Mouse (Mus musculus) midbrain, embryonic 10.5 days (tissue): ENCODE results near the gene Hoxb9. TPM values are rescaled to one million over a fixed set of nuclear protein-coding genes. Genes with fewer than 3 reads are reported as not detected.

Experiments used
- DNase-seq: peaks from one replicate; pipeline ENCODE4 v3.0.0-alpha.2; 2017; ENCODE audit warnings: low spot score
- H3K27ac ChIP-seq: fragments of 300-500 bp; sonication (generic); replicated peaks from 2 replicates; pipeline ENCODE4 v1.5.1; 2016; ENCODE audit warnings: mild to moderate bottlenecking
- H3K27me3 ChIP-seq: fragments of 300-500 bp; sonication (generic); 2 replicates; pipeline ENCODE4 v1.6.1; 2016; ENCODE audit warnings: low read depth, mild to moderate bottlenecking; ENCODE audit not compliant: poor library complexity, severe bottlenecking
- H3K36me3 ChIP-seq: fragments of 300-500 bp; sonication (generic); 2 replicates; pipeline ENCODE4 v1.6.1; 2016; ENCODE audit warnings: mild to moderate bottlenecking, moderate library complexity
- H3K4me1 ChIP-seq: fragments of 300-500 bp; sonication (generic); 2 replicates; pipeline ENCODE4 v1.6.1; 2016
- H3K4me3 ChIP-seq: fragments of 300-500 bp; sonication (generic); 2 replicates; pipeline ENCODE4 v1.5.1; 2016; ENCODE audit warnings: mild to moderate bottlenecking, moderate library complexity
- H3K9me3 ChIP-seq: fragments of 300-500 bp; sonication (generic); replicated peaks from 2 replicates; pipeline ENCODE4 v1.6.1; 2016; ENCODE audit warnings: mild to moderate bottlenecking
- whole genome bisulfite sequencing: fragments of 180-500 bp; shearing (Covaris S2); methylation state at CpG from one replicate; pipeline ENCODE4 v1.1.7; 2016; 5-methylcytosine and 5-hydroxymethylcytosine counted together
- polyA plus RNA-seq: library from polyadenylated mRNA; unstranded; fragments of >200 nt; fragmentation: Nextera tagmentation; extraction: Ambion mirVana; gene quantifications from 2 replicates; pipeline ENCODE4 v1.2.1, GENCODE M21; 2016

Gene Hoxb9
- polyA plus RNA-seq, 1 experiment from 2014 or later: not detected

DNA sequence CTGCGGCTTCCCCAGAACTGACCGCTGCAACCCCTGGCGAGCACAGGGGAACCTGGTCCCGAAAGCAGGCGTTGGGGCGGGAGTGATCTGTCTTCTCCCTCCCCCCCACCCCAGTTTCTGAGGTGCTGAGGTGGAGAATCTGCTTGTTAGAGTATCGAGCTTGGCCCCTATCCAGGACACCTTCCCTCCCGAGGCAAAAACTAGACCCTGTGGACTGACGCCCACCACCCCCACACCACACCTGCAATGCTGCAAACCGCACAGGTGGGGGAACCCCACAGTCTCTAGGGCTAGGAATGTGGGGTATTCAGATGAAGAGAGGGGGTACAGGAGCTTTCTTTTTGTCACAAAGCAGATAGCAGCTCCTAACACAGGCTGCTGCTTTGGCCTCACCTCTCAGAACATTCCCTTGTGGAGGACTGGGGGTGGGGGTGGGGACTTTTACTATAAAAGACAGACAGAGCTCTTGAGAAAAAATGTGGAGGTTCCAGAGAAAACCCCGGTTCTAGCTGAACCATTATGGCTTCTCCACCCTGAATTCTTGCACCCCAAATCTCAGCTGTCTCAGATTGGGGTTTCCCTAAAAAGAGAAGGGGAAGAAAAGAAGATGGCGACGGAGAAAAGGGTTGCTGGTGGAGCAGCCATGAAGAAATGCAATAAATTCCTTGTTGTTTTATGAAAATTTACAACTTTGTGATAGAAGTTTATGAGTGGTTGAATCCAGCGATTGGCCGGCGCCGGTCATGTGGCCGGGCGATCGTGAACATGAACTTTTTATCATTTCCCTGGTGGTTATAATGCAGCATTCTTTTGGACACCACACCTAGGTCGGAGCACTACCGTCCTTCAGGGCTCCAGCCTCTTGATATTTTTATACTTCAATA is 20.7 kb downstream of the Hoxb9 start, which contains the start of gene Hoxb6:
Gene Hoxb6 (plus strand): TSS at position 796 of the 884 bp plus-strand sequence.
- 1% methylated on average over 22 of the region's 22 CpGs for WGBS

DNA sequence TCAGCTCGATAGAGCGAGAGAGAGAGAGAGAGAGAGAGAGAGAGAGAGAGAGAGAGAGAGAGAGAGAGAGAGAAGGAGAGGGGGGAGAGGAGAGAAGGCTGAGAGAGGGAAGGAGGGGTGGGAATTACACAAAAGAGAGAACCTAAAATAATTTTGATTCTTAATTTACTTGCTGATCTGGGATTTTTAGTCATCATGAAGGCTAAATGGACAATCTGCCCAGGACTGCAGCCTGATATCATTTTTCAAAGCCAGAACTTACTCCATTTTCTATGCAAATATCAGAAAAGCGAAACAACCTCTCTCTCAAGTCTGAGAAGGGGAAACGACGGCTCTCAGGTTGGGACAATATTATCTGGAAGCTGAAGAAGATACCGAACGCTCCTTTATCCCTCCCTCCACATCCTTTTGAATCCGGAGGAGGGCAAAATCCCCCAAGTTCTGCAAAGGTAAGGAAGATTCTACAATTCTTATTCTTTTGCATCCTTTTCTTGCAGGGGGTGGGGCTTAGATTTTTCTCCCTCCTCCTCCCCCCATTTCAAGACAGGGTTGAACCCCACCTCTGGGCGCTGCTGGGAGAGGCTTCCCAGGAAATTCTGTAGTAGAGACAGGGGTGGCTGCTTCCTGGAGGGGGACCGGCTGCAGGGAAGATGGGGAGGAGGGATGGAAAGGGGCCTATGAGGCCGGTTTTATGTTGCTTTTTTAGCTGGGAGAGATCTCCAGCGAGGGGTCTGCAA is 21.5 kb downstream of the Hoxb9 start:
- no peak overlapping the region for H3K4me3 ChIP-seq
- H3K36me3 ChIP-seq: no peaks in the 10 kb centered on the region
- peaks cover 100% of the 10 kb centered on the region for H3K27me3 ChIP-seq
- WGBS: under 1% methylated on average over 12 of the region's 12 CpGs
- no peak for DNase-seq
- H3K4me1 ChIP-seq: no peaks in the 10 kb centered on the region
- no peak overlapping the region for H3K27ac ChIP-seq
- H3K9me3 ChIP-seq: no peaks in the 10 kb centered on the region

More for the DNA sequence above, 20.7 kb downstream of the Hoxb9 start, which contains the start of gene Hoxb6:
- Histone ChIP-seq H3K36me3 (no peaks in the 10 kb centered on the region), H3K27ac (no peak within 1 kb of the TSS), H3K4me3 (no peak within 1 kb of the TSS), H3K27me3 (peaks cover 100% of the 10 kb centered on the region), H3K9me3 (no peaks in the 10 kb centered on the region), H3K4me1 (peaks cover 4% of the 10 kb centered on the region)
- DNase-seq: no peak

DNA sequence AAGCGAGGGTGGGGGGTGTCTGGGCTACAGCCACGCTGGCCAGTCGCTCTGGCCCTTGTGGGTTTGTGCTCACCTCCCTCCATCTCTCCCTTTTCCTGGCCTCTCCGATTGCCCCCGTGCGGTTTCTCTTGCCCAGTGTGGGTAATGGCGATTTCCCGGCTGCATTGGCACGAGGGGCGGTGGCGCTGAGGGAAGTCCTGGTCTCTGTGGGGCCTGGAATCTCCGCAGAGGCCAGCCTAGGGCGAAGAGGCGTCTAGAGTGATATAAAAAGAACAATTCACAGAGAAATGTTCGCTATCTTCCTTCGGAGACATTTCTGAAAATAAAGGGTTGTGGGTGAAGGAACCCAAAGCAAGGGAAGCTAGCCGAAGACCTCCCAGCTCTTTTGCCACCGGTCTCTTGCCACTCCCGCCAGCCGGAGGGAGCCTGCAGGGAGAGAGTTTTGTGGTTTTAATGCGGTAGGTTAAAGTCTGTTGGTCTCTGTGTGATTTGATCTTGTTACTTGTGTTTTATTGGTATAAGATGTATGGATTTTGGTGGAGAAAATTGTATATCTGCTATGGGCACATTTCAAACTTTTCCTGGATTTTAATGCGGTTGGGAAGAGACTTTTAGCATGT is 22.2 kb downstream of the Hoxb9 start:
- under 1% methylated on average over 22 of the region's 22 CpGs for WGBS
- Histone ChIP-seq H3K9me3 (no peaks in the 10 kb centered on the region), H3K36me3 (no peaks in the 10 kb centered on the region), H3K27ac (no peak overlapping the region), H3K4me1 (no peaks in the 10 kb centered on the region), H3K27me3 (peaks cover 100% of the 10 kb centered on the region), H3K4me3 (no peak overlapping the region)
- no peak for DNase-seq

DNA sequence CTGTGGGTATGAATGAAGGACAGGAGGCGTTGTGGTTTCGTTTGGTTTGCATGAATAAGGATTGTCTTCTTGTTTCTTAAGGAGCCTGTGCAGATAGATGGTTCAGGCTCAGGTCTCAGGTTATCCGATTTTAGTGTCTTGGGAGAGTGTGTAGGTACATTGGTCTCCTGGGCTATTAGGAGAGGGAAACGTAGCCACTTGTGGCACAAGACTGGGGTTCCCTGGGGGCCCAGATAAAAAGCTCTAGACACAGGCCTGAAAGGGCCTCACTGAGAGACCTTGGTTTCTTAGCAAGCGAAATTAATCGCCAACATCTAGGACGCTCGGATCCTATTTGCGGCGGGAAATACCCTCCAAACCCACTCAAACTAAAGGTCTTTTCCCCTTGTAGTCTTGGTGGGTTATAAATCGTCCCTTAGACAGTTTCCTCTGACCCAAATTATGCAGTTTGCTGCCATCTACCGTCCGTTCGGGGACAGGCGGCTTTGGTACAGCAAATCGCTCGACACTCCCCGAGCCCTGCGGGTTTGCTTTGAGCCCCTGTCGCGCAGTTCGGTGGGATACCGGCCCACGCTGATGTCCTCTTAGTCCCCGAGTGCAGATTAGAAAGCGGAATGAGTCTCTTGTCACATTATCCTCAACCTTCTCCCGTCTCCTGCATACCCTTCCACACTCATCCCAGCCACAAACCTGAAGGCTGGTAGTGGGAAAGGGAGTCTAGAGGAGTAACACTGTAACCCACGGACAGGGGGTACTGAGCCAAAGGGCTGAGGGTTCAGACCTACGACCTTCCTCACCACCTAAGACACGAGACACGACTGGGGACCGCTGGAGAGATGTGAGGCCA is 23.2 kb downstream of the Hoxb9 start:
- no peaks in the 10 kb centered on the region for H3K36me3 ChIP-seq
- peak; percentile 82 for DNase-seq
- 1% methylated on average over 32 of the region's 32 CpGs for WGBS
- H3K27me3 ChIP-seq: peaks cover 100% of the 10 kb centered on the region
- H3K27ac ChIP-seq: no peak overlapping the region
- H3K9me3 ChIP-seq: no peaks in the 10 kb centered on the region
- peaks cover 4% of the 10 kb centered on the region for H3K4me1 ChIP-seq
- H3K4me3 ChIP-seq: no peak overlapping the region

DNA sequence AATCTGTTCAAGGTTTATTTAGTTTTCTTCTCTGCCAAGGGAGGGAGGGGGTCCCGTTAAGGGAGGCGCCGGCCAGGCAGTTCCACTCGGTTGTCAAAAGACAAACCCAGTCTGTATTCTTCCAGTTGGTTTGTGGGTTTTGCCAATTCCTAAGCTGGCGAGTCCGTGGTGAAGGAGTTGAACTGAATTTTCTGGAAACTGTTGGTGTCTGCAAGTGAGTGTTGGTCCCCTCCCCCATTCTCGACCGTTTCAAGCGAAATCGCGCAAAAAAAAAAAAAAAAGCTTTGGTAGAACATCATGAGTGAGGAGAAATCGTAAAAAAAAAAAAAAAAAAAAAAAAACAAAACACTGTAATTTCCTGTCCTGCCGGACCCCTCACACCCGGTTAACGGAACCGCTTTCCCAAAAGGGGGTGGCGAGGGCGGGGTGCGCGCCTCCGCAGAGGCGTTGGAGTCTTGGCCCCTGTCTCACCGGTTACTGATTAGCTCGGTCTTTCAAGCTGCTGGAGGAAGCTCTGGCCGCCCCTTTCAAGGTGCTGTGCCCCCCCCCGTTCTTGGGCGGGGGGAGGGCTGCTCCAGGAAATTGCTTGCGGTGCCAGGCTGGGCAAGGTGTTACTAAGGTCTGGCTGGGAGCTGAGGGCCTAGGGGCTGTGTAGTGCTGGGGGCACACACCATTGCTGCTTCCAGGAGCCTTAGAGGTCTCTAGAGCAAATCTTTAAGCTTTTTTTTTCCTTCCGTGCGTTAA is 24.0 kb downstream of the Hoxb9 start:
- Histone ChIP-seq H3K9me3 (no peaks in the 10 kb centered on the region), H3K4me1 (peaks cover 5% of the 10 kb centered on the region), H3K4me3 (no peak overlapping the region), H3K27me3 (peaks cover 100% of the 10 kb centered on the region), H3K36me3 (no peaks in the 10 kb centered on the region), H3K27ac (no peak overlapping the region)
- 1% methylated on average over 30 of the region's 30 CpGs for WGBS
- DNase-seq: no peak

DNA sequence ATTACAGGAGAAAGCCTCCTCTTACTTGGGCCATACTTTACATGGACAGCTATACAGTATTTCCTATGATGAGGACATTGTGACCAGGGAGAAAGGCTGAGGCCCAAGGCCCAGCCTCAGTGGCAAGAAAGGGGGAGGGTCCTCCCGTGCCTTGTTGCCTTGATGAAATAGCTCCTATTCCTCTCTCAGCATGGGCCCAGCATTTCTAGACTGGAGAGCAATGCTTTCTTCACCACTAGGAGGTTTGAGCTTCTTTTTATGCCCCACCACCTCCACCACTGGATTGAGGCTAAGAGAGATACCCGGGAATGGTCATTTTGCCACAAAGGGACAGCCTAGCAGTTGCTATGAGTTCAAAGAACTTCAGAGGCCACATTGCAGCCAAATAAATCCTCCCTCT is 25.7 kb downstream of the Hoxb9 start:
- 3% methylated on average over 2 of the region's 2 CpGs for WGBS
- no peak overlapping the region for H3K4me3 ChIP-seq
- no peak for DNase-seq
- H3K36me3 ChIP-seq: no peaks in the 10 kb centered on the region
- no peak overlapping the region for H3K27ac ChIP-seq
- peaks cover 100% of the 10 kb centered on the region for H3K27me3 ChIP-seq
- peaks cover 9% of the 10 kb centered on the region for H3K4me1 ChIP-seq
- H3K9me3 ChIP-seq: no peaks in the 10 kb centered on the region

DNA sequence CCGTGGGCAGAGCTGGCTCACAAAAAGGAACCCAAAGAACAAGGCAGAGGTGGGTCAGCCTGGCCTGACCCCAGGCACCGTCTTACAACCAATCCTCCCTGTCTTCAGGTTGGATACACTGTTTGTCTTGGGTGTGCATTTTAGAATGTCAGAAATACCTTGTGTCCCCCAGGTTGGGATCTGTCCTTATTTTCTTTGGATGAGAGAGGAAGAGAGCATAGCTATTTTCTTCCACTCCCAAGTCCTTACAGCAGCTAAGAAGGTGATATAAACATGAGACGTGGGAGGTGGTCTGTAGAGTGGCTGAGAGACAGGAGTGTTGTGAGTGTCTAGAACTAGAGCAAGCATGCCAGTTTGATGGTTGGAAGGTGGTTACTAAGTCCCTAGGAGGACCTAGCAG is 26.2 kb downstream of the Hoxb9 start:
- no peak overlapping the region for H3K4me3 ChIP-seq
- WGBS: 1% methylated on average over 3 of the region's 3 CpGs
- no peak overlapping the region for H3K27ac ChIP-seq
- DNase-seq: no peak
- peaks cover 9% of the 10 kb centered on the region for H3K4me1 ChIP-seq
- H3K36me3 ChIP-seq: no peaks in the 10 kb centered on the region
- H3K27me3 ChIP-seq: peaks cover 100% of the 10 kb centered on the region
- no peaks in the 10 kb centered on the region for H3K9me3 ChIP-seq

DNA sequence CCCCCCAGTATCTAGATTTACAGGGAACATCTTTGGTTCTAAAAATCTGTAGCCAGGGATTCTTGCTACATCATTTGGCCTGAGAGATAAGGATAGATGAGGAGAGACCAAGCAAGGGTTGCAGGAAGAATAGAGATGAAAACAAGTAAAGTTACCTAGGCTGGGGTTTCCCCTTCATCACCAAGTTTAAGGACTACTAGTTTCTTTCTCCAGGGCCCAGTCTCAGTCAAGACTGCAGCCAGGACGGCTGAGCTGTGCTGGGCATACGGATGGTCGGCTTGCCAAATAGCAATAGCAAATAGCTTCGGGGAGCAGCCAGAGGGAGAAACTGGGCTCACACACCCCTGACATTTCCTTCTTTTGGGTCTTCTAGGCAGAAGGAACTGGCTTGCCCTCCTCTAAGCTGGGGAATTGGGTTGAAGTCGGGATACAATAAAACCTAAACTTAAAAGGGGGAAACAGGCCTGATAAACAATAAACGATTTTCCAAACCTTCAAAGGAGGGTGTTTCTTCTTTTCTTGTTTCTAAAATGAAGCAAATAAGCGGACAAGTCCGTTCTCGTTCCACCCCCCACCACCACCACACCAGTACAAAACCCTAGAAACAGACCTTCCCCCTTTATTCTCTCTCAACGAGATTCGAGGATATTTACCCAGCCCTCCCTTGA is 26.8 kb downstream of the Hoxb9 start:
- Histone ChIP-seq H3K9me3 (no peaks in the 10 kb centered on the region), H3K4me1 (peaks cover 9% of the 10 kb centered on the region), H3K4me3 (no peak overlapping the region), H3K36me3 (no peaks in the 10 kb centered on the region), H3K27me3 (peaks cover 100% of the 10 kb centered on the region), H3K27ac (no peak overlapping the region)
- DNase-seq: no peak
- WGBS: 2% methylated on average over 11 of the region's 11 CpGs

DNA sequence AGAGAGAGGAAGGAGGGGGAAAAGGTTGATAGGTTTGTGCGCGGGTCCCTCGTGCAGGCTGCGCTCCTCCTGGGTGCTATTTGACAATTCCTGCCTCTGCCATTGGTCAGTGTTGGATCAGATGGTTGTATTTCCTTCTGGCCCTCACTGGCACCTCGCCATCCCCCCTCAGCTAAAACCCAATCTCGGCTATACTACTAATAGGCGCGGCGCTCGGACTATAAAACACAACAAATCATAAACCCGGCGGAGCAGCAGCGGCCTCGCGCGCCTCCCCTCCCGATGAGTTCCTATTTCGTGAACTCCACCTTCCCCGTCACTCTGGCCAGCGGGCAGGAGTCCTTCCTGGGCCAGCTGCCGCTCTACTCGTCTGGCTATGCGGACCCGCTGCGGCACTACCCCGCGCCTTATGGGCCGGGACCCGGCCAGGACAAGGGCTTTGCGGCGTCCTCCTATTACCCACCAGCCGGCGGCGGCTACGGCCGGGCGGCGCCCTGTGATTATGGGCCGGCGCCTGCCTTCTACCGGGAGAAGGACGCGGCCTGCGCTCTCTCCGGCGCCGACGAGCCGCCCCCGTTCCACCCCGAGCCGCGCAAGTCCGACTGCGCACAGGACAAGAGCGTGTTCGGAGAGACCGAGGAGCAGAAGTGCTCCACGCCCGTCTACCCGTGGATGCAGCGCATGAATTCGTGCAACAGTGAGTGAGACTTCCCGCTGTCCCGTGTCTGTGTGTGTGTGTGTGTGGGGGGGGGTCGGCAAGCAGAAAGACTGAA is 27.8 kb downstream of the Hoxb9 start:
- Histone ChIP-seq H3K4me3 (no peak overlapping the region), H3K36me3 (no peaks in the 10 kb centered on the region), H3K27ac (no peak overlapping the region), H3K27me3 (peaks cover 100% of the 10 kb centered on the region), H3K4me1 (peaks cover 17% of the 10 kb centered on the region), H3K9me3 (no peaks in the 10 kb centered on the region)
- DNase-seq: no peak
- WGBS: under 1% methylated on average over 66 of the region's 66 CpGs

DNA sequence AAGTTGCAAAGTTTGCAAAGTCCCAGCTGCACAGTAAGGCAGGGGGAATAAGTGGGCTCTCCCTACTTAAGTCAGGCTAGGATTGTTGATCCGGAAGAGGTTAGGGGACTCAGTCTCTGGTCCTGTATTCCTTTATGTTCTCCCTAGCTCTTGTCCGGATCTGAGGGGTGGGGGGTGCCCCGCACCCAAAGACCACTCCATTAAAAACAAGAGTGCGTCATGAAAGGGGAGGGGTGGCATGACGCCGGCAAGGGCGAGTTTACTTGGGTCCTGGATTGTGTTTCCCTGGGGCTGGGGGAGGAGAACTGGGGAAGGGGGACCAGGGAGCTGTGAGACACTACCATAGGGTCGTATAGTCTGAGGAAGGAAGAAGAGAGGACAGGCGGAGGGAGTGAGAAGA is 28.5 kb downstream of the Hoxb9 start:
- Histone ChIP-seq H3K4me1 (peaks cover 17% of the 10 kb centered on the region), H3K4me3 (no peak overlapping the region), H3K9me3 (no peaks in the 10 kb centered on the region), H3K27me3 (peaks cover 100% of the 10 kb centered on the region), H3K27ac (no peak overlapping the region), H3K36me3 (no peaks in the 10 kb centered on the region)
- DNase-seq: no peak
- 1% methylated on average over 9 of the region's 9 CpGs for WGBS
